Mouse (Mus musculus): ENCODE measurements around the gene Ccdc185.
A peak's percentile ranks its signal among the peaks of the same experiment; 100 is the strongest.

The Ccdc185 gene

GRCm38 (mm10) chr1:182749080-182749479, at the start of gene Ccdc185:
Gene Ccdc185, minus strand, starts transcription at chr1:182749180.
- ATAC-seq (ENCODE audit: insufficient number of reproducible peaks, low FRiP score, low TSS enrichment) = peak; percentile 31; the same call in 1 of the 2 replicates

- peak; percentile 84 for ATAC-seq (ENCODE audit: insufficient number of reproducible peaks, low FRiP score, low TSS enrichment)
These were observed 48.1 kb upstream of the Ccdc185 start for GRCm38 (mm10) chr1:182797048-182797447.

DNA sequence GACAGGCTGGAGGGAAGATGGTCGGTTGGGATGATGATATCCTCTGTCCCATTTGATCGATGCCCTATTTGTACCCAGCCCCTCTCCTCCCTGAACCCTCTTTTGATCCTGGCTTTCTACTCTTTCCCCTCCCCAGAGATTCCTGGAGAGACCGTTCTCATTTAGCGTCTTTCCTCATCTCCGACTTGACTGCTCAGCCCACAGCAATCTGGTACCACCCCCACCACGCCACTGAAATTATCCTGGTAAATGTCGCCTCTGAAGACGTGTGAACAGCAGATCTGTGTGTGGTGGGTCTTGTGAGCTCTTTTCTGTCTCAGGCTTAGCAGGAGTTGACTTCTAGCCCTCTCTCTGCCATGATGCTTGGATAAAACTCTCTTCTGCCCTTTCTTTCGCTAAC, 45.6 kb upstream of the Ccdc185 start:
- ATAC-seq (ENCODE audit: insufficient number of reproducible peaks, low FRiP score, low TSS enrichment) = no peak

GRCm38 (mm10) chr1:182794221-182794620, 45.2 kb upstream of the Ccdc185 start:
- no peak for ATAC-seq (ENCODE audit: insufficient number of reproducible peaks, low FRiP score, low TSS enrichment)

- ATAC-seq (ENCODE audit: insufficient number of reproducible peaks, low FRiP score, low TSS enrichment) = no peak
These were observed 43.6 kb upstream of the Ccdc185 start for GRCm38 (mm10) chr1:182792521-182793071.

- no peak for ATAC-seq (ENCODE audit: insufficient number of reproducible peaks, low FRiP score, low TSS enrichment)
These were observed 39.9 kb upstream of the Ccdc185 start for GRCm38 (mm10) chr1:182788896-182789295.

DNA sequence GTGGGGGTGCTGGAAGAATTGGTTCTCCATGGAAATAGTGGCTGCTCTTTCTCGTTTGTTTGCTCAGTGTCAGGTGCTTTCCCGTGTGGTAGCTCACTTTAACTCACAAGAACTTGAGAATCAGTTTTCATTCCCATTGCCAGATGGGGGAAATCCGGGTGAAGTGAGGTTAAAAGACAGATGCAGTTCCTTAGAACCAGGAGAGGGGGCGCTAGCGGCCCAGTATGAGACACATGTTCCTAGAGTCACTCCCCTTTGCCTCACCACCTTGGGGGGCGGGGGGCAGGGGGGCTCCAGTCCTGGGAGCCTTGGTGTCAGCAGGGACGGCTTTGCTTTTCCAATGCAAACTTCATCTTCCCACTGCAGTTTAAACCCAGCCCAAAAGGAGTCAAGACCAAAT, 38.0 kb upstream of the Ccdc185 start:
- ATAC-seq (ENCODE audit: insufficient number of reproducible peaks, low FRiP score, low TSS enrichment) = no peak

- ATAC-seq (ENCODE audit: insufficient number of reproducible peaks, low FRiP score, low TSS enrichment) = no peak
These were observed 36.5 kb upstream of the Ccdc185 start for GRCm38 (mm10) chr1:182785504-182785903.

DNA sequence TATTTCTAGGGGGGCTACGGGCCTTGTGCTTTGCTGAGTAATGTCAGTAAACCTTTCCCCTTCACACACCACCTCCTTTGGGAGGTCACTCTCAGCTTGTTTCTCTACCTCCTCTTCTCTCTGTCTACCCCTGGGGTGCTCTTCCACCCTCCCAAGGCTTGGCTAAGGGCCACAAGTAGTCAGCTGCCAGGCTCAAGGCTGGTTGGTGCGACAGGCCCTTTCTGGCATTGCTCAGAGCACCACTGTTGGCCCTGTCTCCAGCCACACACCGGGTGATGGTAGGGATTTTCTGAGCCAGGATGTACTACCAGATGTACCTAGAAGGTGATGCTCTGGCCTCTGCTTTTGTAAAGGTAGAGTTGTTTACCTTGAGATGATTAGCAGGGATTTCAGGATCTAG, 35.8 kb upstream of the Ccdc185 start:
- 0 out of 2 replicates have a peak, but pooled peaks have one; percentile 39 for ATAC-seq (ENCODE audit: insufficient number of reproducible peaks, low FRiP score, low TSS enrichment)

- ATAC-seq (ENCODE audit: insufficient number of reproducible peaks, low FRiP score, low TSS enrichment) = no peak
These were observed 34.8 kb upstream of the Ccdc185 start for GRCm38 (mm10) chr1:182783774-182784173.

DNA sequence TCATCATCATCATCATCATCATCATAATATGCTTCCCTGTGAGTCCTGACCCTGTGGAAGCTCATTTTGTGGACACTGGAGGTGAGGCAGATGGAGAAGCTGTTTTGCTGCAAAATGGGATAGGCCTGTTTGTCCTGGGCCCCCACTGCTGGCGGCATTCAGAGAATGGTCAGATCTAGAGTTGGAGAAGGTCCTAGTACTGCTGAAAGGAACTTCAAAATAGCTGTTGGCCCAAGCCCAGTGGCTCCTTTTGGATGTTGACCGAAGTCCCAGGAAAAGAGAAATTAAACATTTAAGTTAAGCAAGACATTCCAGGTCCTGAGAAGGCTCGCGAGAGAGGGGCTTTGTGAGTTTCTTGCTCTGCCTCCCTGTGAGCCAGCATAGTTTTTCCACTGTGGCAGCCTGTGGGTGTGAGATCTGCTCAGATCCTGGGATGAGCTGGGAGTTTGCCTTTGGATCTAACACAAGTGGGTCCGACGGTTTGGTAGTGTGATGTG, 30.1 kb upstream of the Ccdc185 start:
- no peak for ATAC-seq (ENCODE audit: insufficient number of reproducible peaks, low FRiP score, low TSS enrichment)

GRCm38 (mm10) chr1:182778225-182778624, 29.2 kb upstream of the Ccdc185 start:
- no peak for ATAC-seq (ENCODE audit: insufficient number of reproducible peaks, low FRiP score, low TSS enrichment)

DNA sequence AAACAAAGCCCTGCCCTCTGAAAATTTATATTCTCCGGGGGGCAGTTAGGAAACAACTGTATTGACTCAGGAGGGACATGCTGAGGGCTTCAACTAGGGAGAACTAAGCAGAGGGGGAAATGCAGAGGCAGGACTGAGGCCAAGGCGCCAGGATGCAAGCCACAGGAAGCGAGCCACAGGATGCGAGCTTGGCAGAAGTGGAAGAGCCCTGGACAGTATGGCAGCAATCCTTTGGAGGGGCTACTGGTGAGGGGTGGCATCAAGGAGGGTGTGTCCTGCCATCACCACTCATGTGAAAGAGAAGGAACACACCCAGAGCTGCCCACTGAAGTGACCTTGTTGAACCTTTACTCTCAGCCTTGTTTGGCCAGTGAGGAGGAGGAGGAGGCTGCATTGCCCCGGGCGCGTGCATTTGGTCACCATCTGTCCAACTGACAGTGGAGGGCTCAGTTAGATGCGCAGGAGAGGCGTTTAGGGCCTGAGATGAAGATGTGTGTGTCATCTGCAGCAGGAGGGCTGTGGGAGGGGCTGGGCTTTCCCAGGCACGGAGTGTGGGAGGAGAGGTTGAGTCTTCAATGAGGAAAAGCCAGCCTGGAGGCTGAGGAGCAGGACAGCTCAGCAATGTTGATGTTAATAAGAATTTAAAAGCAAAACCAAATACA, 27.9 kb upstream of the Ccdc185 start:
- peak; percentile 37; the same call in 1 of the 2 replicates for ATAC-seq (ENCODE audit: insufficient number of reproducible peaks, low FRiP score, low TSS enrichment)

DNA sequence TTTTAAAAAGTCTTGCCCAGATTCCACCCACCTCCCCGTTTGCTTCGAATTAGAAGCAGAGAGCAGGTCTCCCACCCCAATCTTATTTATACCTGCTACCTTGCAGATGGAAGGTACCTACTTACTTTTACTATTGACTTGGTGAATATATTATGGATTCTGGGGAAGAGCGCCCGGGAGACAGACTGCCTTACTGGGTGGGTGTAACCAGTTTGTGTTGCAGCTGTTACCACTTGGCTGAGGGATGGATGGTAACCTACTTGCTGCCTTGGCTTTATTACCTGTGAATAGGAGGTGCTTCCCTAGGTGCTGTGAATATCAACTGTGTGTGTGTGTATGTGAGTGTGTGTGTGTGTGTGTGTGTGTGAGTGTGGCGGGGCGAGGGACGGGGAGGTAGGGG, 26.6 kb upstream of the Ccdc185 start:
- ATAC-seq (ENCODE audit: insufficient number of reproducible peaks, low FRiP score, low TSS enrichment) = no peak

DNA sequence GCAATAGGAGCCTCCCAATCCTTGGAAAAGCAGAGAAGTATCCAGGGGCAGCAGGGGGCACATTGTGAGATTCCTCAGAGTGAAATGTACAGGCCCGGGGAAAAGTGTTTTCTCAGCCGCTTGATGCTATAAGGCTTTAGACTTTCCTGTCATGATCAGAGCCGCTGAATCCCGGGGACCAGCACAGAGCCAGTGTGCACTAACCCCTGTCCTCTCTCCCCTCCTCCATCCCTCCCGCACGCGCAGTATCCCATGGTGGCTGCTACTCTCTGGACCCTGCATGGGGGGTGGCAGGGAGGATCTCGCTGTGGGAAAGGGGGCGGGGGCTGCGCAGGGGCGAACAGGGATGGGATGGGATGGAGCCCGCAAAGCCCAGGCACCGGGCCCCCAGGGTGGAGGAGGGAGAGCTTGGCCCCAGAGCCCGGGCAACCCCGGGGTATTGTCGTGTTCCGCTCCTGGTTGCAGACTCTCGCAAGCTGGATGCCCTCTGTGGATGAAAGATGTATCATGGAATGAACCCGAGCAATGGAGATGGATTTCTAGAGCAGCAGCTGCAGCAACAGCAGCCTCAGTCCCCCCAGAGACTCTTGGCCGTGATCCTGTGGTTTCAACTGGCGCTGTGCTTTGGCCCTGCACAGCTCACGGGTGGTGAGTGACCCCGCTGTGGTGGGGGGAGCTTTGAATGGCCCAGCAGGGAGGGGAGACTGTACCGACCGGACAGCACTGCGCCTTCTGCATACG, 15.7 kb upstream of the Ccdc185 start:
- peak; percentile 33 for ATAC-seq (ENCODE audit: insufficient number of reproducible peaks, low FRiP score, low TSS enrichment)

DNA sequence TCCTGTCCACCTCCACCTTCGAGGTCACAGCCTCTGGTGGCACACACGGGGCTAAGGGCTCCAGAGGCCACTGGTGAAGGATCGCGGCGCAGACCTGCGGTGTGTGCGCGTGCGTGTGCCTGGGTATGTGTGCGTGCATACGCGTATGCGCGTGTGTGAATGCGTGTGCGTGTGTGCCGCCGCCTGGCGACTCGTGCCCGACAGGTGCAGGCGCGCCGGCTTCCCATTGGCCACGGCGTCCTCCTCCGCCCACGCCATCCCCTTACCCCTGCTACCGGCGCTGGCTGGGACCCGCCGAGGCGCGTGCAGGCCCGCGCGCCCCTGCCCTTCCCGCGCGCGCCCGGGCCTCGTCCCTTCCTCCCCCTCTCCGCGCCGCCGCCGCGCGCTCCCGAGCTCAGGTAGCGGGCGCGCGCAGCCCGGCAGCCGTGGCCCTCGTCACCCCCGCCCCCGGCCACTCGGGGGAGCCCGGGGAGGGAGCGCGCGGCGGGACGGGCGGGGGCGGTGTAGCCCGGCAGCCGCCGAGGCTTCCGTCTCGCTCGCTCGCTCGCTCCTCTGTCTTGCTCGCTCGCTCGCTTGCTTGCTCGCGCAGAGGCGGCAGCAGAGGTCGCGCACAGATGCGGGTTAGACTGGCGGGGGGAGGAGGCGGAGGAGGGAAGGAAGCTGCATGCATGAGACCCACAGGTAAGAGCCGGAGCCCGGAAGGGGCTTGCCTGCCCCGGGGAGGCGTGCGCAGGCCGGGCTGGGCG, 14.9 kb upstream of the Ccdc185 start, which contains the start of gene Susd4:
Gene Susd4, plus strand, starts transcription at position 145 of the 746 bp plus-strand sequence.
- ATAC-seq (ENCODE audit: insufficient number of reproducible peaks, low FRiP score, low TSS enrichment) = peak; percentile 83

DNA sequence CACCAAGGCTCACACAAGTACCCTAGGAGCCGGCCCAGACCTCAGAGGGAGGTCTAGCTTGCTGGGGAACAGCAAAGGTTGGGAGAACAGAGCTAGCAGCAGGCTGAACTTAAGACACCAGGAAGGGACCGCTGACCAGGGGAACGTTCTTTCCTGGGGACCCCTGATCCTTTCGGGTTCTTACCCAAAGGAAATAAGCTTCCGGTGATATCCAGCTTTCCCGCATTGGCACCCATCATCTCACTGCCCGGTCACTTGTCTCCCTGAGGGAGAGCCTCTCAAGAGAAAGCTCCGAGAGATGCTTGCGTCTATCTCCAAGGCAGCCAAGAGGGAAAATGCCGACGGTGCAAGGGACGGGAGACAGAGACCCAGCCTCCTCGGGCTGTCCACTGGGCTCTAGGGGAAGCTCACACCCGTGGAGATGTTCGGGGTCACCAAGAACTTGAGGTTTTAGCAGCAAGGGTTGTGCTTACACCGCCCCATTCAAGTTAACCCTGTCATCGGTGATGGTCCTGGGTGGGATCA, 14.3 kb upstream of the Ccdc185 start:
- 0 out of 2 replicates have a peak, but pooled peaks have one; percentile 2 for ATAC-seq (ENCODE audit: insufficient number of reproducible peaks, low FRiP score, low TSS enrichment)

DNA sequence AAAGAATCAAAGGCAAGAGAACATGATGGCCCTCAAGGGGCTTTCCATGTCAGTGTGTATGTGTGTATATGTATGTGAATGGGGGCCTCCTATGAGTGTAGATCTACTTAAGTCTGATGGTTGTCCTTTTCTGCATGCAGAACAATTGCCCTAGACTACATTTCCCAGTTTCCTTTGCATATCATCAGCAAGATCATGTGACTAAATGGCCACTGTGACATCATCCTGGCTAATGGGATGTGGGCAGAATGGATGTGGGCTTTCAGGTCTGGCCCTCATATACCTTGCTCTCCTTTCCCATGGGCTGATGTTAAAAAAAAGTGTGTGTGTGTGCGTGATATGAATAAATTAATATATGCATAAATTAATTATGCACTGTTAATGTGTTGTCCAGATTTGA, 9.8 kb upstream of the Ccdc185 start:
- ATAC-seq (ENCODE audit: insufficient number of reproducible peaks, low FRiP score, low TSS enrichment) = no peak

DNA sequence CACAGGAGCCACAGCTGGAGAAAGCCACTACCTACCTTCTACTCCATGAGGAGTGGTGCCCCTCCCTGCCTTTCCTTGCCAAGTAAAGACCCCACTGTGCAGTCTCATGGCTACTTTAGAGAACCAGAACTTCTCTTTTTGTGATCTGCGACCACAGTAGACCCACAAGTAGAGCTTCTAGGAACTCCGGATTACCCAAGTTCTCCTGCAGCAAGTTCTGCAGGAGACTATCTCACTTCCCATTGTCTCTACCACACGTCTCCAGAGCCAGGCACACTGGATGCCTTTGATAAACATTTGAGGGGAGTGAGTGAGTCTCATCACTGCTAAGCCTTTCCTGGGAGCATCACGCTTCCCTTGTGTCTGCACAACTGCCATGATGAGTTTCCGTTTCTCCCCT, 5.9 kb upstream of the Ccdc185 start:
- no peak for ATAC-seq (ENCODE audit: insufficient number of reproducible peaks, low FRiP score, low TSS enrichment)

DNA sequence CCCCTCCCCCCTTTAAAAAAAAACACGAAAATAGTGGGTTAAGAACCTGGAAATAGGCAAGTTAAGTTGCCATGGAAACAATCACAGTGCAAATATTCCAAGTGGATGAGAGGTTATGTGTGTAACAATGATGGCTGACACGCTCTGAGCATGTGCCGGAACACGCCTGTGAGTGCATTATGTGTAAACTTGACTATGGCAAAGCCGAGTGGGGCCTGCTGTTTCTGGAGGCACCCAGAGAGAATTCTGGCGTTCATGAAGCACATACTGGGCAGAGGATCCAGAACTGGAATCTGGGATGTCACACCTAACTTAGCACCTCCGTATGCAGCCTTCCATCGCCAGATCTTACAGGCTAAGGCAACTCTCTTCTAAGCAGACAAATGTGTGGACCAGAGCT, 4.7 kb upstream of the Ccdc185 start:
- no peak for ATAC-seq (ENCODE audit: insufficient number of reproducible peaks, low FRiP score, low TSS enrichment)
